Mouse (Mus musculus): ENCODE results near the gene Gm17482. TPM values are rescaled to one million over a fixed set of nuclear protein-coding genes. Genes with fewer than 3 reads are reported as not detected.

Gm17482 gene
- total RNA-seq, 2 experiments from 2014 or later: not detected

DNA sequence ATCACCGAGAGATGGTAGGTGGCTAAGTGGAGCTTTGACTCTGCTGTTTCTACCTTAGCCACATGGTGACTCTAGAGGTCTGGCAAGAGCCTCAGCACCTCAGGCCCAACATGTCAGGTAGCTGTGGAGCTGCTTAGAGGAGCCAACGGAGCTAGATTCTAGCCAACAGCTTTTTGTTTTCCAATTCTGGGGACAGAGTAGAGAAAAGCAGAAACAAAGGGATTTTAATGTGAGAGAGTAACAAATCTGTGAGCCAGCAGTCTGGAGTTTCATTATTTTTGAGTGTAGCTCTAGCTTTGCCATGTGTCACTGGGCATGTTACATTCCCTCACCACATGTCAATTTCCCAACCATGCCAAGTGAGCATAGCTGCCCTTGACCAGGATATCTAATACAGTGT lies 17.1 kb downstream of the Gm17482 start:
- ATAC-seq (replicated peaks; ENCODE audit: poor library complexity, severe bottlenecking): no peak

DNA sequence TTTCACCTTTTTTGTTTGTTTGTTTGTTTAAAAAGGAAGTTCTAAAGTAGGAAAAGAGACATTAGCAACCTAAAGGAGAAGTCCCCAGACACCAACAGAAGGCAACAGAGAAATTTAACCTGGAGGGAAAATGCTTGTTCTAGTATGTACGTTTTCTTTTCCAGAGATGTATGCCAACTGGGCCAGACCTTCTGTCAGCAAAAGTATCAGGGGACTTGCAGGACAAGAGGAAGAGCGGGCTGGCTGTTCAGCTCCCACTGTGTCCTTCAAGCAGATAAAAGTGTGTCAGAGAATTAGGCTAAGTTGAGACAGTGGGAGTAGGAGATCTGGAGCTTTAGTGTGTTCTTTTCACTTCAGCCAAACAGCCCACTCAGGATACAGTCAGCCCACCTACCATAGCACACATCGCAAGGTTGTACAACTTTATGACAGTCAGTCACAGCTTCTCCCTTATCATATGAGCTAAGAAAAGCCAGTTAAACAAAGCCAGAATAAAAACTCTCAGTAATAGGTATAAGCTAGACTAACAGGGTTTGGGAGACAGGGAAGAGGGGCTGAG lies 18.4 kb downstream of the Gm17482 start:
- no peak for ATAC-seq (replicated peaks; ENCODE audit: poor library complexity, severe bottlenecking)

DNA sequence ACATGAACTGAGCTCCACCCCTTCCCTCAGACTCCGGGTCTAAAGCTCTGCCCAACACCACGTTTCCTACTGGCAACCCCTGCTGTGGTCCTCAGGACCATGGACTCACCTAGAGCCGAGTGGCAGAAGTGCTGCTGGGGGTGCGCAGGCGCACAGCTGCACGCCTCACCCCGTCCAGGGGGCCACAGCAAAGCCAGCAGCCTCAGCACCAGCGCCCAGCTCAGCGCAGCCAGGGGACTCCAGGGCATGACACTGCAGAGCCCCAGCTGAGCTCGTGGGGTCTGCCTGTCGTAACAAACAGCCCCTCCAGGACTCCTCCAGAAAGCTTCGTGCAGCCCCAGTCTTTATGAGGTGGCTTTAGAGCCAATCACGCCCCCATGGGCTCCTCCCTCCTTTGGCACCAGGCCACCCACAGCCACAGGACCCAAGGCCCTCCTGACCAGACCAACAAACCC lies 24.4 kb downstream of the Gm17482 start:
- ATAC-seq (replicated peaks; ENCODE audit: poor library complexity, severe bottlenecking): no peak; the same call in 1 of the 2 replicates

GRCm38 (mm10) chr6:115252099-115252873 lies 25.1 kb downstream of the Gm17482 start, which contains the start of gene Timp4:
Gene Timp4 (minus strand): TSS chr6:115252205.
- no peak for ATAC-seq (replicated peaks; ENCODE audit: poor library complexity, severe bottlenecking)

DNA sequence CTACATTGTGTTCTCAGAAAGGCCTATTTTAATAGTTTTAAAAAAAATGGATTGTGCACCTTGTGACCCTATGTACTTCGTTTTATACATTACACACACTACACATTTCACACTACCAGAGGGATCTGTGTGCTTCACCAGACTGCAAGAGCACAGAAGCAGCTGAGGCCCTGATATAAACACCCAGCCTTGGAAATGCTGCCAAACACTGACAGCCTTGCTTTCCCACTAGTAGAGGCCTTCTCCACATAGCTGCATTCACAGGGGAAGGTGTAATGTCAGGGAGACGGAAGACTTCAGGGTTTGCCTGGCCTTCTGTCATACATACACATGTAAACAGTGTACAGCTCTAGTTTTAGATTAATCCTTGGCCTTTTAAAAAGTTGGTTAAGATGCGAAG lies 28.0 kb downstream of the Gm17482 start:
- ATAC-seq (replicated peaks; ENCODE audit: poor library complexity, severe bottlenecking): no peak

DNA sequence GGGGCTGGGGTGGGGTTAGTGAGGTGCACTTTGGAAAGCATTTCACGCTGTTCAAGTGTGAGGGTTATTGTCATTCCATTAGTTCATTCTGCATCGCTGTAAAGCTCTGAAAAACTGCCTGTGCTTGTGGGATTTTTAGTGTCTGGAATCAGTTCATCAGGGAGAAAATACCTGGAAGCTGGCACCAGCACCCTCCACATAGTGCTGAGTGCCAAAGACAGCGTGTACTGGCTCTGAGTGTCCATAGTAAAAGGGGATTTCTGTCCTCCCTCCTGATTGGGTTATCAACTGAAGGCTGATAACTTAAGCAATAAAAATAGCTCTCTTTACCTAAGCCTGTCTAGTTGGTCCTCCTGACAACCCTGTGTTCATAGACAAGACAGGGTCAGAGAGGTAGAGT lies 33.4 kb downstream of the Gm17482 start:
- ATAC-seq (replicated peaks; ENCODE audit: poor library complexity, severe bottlenecking): no peak

GRCm38 (mm10) chr6:115266791-115267190 lies 39.6 kb downstream of the Gm17482 start:
- no peak for ATAC-seq (replicated peaks; ENCODE audit: poor library complexity, severe bottlenecking)

DNA sequence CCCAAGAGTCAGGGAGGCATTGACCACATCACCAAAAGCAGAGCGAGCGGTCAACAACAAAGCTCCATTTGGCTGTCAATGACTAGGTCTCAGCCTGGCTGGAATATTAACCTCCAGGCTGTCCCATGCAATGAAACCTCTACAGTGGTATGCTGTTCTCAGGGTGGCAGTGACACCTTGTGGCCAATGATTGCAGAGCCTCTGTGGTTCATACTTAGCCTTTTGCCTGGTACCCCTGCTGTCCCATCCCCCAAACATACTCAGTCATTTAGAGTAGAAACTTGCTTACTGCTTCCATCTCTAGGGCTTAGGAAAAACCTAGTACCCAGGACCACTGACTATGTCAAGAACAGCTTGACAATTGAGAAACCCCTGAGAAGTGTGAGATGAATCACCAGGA lies 40.8 kb downstream of the Gm17482 start:
- peak; percentile 77 for ATAC-seq (replicated peaks; ENCODE audit: poor library complexity, severe bottlenecking)

DNA sequence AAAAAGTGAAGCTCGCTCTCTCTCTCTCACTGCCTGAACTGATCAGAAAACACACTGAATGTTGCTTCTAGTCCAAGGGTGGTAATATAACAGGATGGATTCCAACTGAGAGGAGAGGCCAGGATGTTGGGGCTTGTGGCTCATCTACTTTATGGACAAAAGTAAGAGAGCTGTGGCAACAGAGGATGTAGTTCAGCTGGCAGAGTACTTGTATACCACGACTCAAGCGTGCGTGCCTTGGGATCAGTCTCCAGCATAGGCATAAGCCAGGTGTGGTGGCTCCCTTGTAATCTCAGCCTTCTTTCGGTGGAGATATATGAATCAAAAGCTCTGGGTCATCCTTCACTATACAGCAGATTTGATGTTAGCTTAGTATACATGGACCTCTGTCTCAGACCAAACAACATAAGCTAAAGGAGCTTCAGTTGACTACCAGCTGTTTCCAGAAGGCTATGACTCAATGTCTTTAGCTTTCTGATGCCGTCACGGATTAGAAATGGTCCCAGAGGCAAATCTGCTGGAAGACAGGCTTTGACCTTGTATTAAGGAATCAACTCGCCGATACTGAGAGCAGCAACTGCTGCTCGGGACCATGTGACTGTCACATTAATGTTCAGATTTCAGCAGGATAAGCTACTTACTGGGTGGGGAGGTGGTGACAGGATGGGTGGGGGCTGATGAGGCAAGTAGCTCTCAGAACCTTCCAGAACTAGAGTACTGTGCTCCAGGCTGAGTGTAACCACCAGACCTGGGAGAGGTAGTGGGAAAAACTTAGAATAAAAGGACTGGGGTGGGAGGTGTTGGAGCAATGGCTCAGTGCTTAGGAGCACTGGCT lies 41.6 kb downstream of the Gm17482 start:
- no peak for ATAC-seq (replicated peaks; ENCODE audit: poor library complexity, severe bottlenecking)

DNA sequence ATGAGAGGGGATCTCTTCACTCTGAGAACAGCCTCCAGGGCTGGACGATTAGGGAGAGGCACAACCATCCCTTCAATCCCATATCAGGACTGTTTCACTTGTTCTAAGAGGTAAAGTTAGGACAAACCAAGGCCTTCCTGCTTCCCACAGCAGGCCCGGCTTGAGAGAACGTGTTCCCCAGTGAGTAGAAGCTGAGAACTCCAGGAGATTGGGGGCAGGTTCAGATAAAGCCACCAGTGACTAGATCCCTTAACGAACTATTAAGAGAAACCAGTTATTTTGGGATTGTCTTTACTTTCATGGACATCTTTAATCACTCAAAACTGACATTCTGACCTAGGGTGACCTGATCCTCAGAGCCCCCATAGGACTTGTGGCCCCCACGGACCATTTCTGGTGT lies 42.4 kb downstream of the Gm17482 start:
- ATAC-seq (replicated peaks; ENCODE audit: poor library complexity, severe bottlenecking): no peak

DNA sequence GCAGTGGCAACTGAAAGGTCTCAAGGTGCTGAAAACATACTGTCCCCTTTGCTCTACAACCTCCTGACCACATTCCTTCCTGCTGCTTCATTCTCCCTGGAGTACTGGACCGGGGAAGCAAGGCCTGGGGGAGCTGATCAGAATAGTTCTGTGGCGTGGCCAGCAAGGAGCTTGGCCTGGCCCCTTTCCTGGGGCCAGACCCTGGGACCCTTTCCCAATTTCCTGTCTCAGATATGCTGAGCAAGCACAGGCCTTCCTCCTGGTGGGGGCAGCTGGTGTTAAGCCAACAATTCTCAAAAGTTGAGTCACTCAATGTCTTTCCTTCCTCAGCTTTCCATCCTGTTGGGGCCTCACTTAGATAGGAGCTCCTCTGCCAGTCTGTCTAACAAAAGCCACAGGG lies 42.9 kb downstream of the Gm17482 start:
- ATAC-seq (replicated peaks; ENCODE audit: poor library complexity, severe bottlenecking): peak; percentile 55; the same call in 1 of the 2 replicates

DNA sequence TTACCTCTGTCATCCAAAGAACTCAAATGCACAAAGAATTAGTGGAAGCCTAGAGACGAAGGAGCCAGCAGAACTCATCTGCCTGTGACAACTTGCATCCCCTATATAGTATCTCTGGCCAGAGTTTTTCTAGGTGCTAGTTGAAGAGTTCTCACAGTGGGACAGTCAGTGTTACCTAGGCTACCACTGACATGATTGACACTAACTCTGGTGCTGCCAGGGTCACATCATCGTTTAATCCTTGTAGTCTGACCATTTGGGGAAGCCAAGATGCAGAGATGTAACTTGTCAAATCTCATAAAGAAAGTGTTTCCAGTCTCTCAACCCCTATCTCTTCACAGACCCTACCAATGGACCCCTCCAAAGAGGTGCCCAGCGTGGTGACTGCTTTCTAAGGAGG lies 44.2 kb downstream of the Gm17482 start:
- no peak for ATAC-seq (replicated peaks; ENCODE audit: poor library complexity, severe bottlenecking)

- ATAC-seq (replicated peaks; ENCODE audit: poor library complexity, severe bottlenecking): no peak
These were observed 44.7 kb downstream of the Gm17482 start for GRCm38 (mm10) chr6:115271866-115272271.

DNA sequence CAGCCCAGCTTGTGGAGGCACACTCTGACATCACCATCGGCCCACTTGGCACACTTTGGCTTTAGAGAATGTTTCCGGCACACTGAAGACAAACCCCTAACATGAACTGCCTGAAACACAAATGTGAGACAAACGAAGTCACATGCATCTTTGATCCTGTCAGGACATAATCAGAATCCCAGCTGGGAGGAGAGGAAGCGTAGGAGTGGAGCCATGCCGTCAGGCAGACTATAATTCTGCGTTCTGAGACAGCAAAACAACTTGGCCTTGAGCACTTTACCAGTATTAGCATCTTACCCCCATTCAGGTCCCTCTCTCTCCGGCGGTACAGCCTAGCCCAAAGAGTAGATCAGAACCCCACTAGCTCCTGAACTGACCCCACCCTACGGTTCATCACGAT lies 46.2 kb downstream of the Gm17482 start:
- no peak for ATAC-seq (replicated peaks; ENCODE audit: poor library complexity, severe bottlenecking)

DNA sequence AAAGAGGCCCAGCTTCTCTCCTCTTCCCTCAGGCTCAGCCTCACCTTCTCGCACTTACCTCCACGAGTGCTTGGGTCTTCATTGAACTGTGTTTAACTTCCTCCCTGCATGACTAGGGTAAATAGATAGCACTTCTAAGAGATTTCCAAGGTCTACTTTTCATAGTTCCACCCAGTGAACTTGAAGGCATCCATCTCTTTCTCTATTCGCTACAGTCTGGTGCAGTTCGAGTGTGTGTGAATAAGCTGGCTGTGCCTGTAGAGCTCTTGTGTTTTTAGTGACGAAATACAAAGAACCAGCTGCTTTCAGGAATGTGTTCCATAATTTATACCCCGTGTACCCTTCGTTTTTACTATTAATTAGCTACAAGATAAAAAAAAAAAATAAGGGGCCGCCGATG lies 47.6 kb downstream of the Gm17482 start:
- ATAC-seq (replicated peaks; ENCODE audit: poor library complexity, severe bottlenecking): no peak

GRCm38 (mm10) chr6:115275116-115275815 lies 48.1 kb downstream of the Gm17482 start:
- no peak for ATAC-seq (replicated peaks; ENCODE audit: poor library complexity, severe bottlenecking)

- ATAC-seq (replicated peaks; ENCODE audit: poor library complexity, severe bottlenecking): no peak
These were observed 50.9 kb downstream of the Gm17482 start for GRCm38 (mm10) chr6:115278086-115278485.

DNA sequence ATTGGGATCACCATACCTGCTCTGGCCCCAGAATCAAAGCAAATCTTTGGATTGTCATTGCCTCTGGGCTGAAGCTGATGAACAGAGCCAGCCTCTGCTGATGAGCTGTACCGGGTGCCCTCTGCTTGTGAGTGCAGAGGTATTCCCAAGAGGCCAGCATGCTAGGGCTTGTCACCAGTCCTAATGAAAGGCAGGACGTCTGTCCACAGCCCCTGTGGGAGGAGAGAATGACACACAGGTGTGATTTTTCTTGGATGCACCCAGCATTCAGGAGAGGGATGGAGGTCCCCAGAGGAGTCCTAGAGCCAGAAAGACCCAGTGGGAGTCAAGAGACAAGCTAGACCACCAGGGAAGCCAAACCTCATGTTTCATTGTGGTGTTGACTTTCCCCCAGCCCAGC lies 52.5 kb downstream of the Gm17482 start:
- no peak for ATAC-seq (replicated peaks; ENCODE audit: poor library complexity, severe bottlenecking)

- ATAC-seq (replicated peaks; ENCODE audit: poor library complexity, severe bottlenecking): peak; percentile 20; the same call in 1 of the 2 replicates
These were observed 57.0 kb downstream of the Gm17482 start for GRCm38 (mm10) chr6:115284153-115284552.

GRCm38 (mm10) chr6:115286441-115286840 lies 59.3 kb downstream of the Gm17482 start:
- no peak for ATAC-seq (replicated peaks; ENCODE audit: poor library complexity, severe bottlenecking)

All from granulocyte monocyte progenitor cell, adult 5-6 weeks (primary cell).